Mouse (Mus musculus) ZHBTc4 (cell line): ENCODE results near the gene Cdk19.

Experiments used
- DNase-seq: peaks from one replicate; pipeline ENCODE4 v3.0.0-alpha.2; 2011; ENCODE audit warnings: low read depth, low spot score

Gene Cdk19

DNA sequence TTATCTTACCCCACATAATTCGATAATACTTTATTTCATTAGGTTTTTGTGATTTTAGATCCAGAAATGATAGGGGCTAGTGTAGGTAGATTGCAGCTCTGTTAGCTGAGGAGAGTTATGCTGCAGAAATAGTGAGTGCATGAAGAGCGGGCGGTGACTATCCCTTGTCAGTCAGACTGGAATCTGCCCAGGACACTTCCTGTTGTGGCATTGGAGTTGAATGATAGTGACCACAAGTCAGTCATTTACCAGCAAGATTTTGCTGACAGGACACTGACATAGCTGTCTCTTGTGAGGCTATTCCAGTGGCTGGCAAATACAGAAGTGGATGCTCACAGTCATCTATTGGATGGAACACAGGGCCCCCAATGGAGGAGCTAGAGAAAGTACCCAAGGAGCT lies 97.8 kb downstream of the Cdk19 start:
- DNase-seq = no peak

DNA sequence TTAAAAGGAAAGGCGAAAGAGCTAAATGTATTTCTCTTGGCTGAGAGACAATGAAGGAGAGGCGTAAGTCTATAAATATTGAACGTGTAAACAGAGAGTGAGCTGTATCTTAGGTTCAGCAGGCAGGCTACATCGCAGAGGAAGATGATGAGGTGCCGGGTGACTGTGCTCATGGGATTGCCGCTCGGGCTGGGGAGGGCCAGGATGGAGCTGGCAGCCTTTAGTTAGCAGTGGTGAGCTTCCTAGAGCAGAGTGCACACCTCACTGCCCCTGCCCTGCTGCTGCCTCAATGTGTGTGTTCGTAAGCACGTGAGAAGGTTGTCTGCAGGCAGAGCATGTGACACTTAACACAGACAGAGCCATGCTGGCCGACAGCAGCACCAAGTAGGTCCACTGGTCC lies 101.4 kb downstream of the Cdk19 start:
- DNase-seq = no peak

DNA sequence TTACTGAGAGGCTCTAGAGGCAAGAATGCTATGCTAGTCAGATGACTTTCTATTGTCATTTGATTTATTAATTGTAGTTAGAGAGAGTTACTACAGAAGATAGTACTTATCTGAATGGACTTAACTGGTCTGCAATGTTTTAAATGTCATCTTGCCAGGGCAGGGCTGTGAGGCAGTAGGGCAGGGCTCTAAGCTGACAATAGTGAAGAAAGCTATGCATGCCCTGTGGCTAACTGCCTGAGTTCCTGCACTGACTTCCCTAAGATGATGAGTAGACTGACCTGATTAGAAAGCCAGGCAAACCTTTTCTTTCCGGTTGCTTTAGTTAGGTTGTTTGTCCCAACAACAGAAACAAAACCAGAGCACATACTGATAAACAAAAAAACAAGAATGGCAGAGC lies 102.7 kb downstream of the Cdk19 start:
- peak; percentile 53 for DNase-seq

DNA sequence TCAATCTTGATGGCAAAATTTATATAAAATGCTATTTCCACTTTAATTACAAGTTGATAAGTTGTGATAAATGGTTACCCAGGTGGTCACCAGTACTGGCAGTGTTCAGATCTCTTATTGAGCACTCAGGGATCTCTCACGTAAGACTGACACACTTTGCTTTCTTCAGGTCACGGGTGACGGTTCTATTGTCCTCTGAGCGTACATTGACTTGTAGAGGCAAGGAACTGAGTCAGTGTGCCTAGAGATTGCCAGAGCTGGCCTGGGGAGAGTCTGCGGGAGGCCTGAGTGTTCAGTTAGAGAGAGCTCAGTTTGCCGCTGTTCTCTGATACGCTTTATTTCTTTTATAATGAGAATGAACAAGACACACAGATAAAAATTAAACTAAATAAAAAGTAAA lies 104.0 kb downstream of the Cdk19 start:
- no peak for DNase-seq

DNA sequence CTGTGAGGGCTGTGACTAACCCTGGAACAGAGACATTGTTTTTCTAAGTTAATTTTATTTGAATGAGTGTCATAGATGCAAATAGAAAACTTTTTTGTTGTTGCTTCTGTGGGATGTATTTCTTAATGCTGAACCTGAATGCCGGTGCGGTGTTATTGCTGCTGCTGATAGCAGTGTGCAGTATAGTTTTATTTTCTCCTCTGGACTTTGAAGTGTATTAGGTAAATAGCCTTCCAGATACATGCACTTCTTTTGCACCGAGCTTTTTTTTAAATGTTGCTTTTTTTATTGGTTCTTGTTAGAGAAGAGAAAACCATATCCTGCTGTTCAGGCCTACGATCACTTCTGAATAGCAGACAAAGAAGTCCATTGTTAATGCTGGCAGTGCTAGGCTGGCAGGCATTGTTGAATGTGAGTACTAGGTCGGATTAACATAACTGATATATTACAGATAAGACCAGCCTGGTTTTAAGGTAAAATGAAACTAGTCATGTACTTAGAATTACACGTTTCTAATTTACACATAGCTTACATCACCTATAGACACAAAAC lies 104.5 kb downstream of the Cdk19 start:
- no peak for DNase-seq

DNA sequence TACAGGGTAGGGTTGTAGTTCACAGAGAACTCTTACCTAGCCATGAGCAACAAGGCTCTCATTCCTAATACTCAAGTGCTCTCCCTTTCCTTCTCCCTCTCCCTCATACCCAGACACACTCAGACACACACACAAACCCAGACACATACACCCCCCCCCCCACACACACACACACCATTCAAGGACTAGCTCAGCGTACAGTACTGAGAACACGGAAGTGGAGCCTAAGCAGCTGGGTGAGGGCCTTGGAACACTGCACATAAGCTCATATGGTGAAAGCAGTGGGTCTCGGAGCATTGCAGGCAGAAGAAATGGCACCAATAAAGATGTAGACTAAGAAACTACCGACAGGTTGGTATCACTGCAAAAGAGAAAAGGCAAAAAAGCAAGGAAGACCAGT lies 105.2 kb downstream of the Cdk19 start:
- DNase-seq = no peak

DNA sequence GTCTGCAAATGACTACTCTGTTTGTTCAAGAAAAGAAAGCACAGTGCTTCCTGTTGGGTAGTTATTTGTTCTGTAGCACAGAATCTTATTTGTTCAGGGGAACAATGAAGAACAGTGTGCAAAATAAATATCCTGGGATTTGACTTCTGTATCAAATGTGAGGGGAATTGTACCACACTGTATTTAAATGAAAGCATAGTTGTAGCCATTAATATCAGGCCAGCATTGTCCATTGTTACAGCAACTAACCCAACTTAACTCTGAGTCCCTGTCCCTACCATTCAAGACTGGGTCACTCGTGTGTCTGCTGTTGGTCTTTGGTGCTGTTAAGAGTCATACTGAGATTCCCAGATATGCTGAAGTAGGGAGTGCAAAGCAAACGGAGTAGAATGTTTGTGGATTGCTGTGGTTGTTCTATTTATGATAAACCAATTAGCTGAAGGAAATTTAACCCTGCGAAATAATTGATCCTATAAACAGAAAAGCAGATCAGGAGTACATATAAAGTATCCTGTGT lies 106.8 kb downstream of the Cdk19 start:
- DNase-seq = no peak

DNA sequence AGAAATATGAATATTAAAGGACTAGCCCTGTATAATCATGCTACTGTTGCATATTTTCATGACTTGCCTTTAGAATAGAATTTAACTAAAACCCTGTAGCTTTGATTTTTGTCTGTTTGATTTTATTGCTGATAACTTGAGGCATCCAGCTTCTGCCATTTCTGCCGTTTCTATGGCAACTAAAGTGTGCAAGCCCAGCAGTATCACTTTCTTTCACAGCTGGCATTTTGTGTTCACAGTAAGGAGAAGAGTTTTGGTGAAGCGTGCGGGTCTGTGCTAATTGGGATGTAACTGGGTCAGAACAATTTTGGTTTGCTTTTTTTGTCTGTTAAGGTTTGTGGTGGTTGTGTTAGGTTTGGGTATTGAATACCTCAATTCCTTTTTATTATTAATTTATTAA lies 107.3 kb downstream of the Cdk19 start:
- DNase-seq = no peak

DNA sequence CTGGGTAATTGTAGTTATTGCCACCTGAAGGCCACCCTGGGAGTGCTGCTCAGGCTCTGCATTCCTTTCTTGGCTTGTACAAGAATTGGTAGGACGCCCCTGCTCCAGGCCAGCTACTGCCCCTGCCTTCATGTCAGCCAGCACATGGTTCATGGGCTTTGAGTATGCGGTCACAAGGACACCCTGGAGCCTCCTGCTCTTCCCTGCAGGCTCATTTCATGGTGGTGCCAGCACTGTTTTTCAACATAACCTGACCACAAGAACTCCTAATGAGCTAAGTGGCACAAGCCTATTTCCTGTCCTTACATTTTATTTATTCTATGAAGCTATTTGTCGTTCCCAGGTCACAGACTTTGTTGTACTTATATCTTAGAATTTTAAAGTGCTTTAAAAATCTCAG lies 107.9 kb downstream of the Cdk19 start:
- no peak for DNase-seq

DNA sequence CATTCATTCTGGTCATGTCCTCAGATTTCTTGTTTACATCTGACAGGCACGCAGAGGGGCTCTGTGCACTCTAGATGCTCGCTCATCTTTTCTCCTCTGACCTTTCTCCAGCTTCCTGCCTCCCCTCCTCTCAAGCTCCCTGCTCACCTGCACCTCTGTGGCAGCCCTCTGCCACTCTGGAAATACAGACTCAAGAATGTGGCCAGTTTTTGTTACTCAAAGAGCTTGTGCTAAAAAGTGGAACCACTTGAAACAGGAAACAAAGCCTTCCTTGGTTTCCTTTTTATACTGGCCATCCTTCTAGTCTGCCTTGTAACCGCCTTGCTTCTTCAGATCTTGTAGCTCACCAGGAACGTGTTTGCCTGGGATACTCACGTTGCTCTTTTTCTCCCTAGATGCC lies 108.6 kb downstream of the Cdk19 start:
- DNase-seq = no peak

DNA sequence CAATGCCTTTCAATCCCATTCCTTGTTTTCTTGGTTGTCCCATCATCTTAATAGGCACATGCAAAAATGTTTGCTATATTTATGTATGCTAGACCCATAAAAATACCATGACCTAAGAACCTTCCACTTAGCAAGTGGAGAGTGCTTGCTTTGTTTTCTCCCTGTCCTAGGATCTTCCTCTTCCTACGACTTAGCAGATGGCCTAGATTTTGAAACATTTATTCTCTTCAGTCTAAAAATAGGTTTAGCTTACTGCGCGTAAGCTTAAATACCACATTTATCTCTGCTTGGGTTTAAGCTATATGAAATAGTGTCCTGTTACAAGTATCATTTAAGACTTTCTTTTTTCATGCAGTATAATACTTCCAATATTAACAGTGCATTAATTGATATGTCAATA lies 109.1 kb downstream of the Cdk19 start:
- DNase-seq = no peak

DNA sequence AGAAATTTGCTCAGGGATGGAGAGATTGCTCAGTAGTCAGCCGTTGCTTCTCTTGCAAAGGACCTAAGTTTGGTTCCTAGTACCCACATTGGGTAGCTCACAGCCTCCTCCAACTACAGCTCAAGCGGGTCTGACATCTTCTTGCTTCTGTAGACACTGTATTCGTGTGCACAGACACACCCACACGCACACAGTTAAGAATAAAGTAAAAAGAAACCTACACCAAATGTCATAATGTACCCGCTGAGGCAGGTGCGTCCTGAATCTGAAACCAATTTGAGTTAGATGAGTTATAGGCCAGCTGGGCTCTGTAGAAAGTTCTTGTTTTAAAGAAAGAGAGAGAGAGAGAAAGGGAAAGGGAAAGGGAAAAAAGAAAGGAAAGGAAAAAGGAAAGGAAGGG lies 110.2 kb downstream of the Cdk19 start:
- DNase-seq = no peak

DNA sequence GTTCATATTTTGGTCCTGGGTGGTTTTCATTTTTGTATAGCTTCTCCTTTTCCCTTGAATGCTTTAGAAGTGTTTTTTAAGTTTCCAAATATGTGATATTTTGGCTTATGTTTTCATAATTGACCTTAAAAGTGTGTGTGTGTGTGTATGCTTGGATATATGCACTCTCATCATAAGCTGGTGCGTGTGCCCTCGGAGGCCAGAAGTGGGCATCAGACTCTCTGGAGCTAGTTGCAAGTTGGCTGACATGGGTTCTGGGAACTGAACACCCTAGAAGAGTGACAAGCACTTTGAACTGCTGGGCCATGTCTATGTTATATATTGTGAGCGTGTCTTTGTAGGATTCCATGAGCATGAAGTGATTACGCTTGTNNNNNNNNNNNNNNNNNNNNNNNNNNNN lies 110.8 kb downstream of the Cdk19 start:
- no peak for DNase-seq

DNA sequence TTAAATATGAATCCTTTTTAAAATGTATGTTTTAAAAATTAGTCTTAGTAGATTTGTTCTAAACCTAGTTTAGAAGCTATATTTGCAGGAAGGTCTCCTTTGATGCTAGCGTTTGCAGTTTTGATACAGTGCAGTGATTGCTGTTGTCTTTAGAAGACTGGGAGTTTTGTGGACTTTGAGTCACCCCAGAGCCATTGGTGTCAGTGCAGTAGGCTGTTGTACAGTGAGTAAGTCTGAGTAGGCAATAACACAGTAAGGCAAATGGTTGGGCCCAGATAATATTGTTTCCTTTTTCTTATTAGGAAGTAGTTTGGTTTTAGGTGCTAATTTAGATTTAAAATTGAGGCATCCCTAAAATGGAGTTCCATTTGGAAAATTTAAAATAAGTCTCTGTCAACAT lies 117.8 kb downstream of the Cdk19 start:
- no peak for DNase-seq

DNA sequence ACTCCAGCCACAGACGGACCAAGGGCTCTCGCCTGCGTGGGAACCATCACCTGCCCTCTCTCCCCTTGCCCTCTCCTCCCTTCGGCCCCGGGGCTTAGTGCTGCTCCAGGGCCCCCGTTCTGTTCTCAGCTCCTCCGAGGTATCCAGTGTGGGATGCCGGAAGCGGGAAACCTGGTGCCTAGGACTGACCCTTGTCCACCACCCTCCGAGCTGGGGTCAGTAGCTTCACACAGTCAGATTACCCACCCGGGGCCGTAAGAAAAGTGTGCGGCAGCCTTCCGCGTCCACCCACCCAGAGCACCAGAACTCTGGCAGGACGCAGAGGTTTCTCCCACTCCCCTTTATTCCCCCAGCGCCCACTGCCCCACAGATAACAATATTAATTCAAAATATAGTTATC lies 119.8 kb downstream of the Cdk19 start:
- DNase-seq = no peak

DNA sequence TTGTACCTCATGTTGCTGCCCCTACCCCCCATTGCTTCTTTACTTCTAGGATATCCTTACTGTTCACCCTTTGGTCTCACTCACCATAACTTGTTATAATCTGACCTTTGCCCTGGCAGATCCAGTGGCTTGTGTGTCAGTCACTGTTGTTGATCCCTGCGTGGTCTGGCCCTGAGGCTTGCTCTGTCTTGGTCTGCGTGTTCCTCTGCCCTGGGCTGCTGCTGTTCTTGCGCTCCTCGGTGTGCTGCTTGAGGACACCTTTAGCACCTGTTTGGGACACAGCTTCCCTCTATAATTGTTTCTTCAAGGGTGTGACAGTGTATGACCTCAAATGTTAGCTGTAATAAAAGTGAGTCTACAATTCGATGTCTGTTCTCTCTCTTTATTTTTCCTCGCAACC lies 122.0 kb downstream of the Cdk19 start:
- DNase-seq = no peak

DNA sequence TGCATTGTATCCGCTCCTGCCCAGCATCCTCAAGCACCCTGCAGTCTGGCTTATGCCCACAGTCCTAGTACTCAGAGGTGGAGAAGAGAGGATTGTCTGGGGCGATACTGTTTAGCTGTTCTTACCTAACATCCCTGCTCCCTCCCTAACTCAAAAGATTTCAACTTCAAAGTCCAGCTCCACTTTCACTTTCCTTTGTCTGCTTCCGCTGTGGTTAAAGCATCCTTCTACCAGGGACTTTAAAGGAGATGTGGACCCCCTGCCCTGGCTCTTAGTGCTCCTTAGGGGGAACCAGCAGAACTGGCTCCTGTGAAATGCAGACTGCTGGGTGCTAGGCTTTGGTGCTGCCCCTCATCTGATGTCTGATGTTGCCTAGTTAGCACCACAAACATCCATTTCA lies 122.9 kb downstream of the Cdk19 start:
- no peak for DNase-seq

DNA sequence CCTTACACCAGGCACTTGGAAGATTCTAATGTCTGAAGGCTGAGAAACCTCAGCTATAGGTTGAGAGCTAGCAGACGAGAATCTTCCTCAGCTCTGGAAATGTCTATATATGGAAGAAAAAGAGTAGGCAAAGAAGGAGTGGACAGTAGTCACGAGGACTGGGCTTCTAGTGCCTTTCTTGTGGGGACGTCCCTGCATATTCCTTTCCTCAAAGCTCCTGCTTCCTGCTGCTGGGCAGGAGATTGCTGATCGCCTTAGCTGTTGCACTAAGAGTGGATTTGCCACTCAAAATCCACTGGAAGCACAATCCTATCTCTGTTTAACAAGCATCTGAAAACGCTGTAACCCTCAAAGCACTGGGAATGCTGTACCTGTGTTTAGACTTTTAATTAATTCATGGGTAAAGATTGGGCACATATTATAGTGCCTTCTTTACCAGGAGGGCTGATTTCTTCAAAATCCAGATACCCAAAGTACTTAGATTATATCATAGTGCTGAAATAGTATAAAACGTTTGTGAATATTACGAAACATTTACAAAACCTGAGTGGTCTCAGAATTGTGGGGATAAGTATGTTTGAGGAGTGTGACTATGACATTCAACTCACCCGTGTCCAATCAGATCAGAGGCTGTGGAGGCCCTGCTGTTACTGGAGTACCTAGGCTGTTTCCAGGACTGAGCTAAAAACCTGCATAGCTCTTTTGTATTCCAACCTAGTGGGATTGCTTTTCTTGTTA lies 128.0 kb downstream of the Cdk19 start:
- DNase-seq = no peak

DNA sequence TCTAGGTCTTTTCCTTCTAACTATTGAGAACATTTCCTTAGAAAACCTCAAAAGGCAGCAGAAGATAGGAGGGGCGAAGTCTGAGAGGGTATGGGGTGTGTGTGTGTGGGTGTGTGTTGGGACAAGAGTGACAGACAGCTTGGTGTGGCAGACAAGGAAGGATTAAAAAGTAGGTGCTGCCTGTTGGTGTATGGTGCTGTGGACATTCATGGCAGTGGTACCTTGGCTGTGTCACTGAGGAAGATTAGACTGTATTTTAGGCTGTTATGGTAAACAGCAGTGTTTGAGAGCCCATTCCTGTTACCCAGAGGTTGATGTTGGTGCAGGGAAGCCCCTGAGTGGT lies 128.5 kb downstream of the Cdk19 start:
- no peak for DNase-seq

DNA sequence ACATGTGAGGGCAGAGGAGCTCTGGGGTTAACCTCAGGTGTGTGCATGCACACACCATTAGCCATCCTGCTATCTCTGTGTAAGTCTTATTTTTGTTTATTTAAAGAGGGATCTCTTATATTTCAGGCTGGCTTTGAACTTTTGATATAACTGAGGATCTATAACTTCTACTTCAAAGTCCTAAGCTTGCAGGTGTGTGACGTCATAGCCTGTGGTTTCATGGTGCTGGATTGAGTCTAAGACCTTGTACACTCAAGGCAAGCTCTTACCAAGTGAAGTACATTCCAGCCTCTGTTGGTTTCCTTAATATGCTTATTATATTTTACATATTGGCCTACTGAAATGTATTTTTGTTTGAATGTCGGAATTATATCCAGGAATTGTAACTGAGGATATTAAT lies 129.8 kb downstream of the Cdk19 start:
- DNase-seq = no peak

DNA sequence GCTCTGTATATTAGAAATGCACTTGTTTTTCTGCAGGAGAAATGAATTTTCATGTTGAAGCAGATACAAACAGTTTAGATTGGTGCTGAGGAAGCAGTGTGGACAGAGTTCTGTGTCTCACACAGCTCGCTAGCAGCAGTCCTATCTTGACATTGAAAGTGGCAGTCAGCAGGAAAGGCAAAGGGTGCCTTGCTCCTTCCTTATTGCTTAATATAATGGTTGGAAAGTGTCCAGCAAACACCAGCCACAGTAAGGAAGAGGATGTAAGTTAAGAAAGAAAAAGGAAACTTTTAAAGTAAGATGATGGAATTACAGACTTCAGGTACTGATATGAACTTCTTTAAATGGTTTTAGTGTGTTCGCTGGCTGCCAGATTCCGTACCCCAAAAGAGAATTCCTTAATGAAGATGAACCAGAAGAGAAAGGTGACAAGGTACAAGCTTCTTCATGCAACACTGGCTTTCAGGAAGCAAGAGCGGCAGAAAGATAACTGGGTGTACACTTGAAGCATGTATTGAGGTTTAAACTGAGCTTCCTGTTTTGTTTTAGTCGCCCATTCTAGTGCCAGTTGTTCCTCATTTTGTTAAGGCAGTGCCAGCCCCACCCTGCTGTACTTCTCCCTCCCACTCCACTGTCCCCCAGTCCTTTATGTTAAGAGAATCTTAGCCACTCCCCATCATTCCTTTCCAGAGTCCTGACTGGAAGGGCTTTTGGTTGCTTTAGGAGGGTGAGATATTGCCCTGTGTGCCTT lies 137.3 kb downstream of the Cdk19 start:
- no peak for DNase-seq

DNA sequence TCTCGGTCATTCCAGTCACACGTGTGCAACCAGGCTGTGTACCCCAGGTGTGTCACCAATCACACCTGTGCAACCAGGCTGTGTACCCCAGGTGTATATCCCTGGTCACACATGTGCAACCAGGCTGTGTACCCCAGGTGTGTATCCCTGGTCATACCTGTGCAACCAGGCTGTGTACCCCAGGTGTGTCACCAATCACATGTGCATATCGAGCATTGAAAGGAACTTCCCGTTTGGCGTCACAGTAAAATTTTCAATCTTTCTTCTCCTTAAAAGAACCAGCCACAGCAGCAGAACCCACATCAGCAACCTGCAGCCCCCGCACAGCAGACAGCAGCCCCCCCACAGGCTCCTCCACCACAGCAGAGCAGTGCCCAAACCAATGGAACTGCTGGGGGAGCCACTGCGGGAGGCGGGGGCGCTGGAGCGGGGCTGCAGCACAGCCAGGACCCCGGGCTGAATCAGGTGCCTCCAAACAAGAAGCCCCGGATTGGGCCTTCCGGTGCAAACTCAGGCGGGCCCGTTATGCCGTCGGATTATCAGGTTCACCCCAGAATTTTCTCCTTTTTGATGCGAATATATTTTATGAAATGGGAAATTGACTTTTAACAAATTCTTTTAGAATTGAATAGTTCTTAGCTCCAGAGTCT lies 138.2 kb downstream of the Cdk19 start:
- DNase-seq = no peak

DNA sequence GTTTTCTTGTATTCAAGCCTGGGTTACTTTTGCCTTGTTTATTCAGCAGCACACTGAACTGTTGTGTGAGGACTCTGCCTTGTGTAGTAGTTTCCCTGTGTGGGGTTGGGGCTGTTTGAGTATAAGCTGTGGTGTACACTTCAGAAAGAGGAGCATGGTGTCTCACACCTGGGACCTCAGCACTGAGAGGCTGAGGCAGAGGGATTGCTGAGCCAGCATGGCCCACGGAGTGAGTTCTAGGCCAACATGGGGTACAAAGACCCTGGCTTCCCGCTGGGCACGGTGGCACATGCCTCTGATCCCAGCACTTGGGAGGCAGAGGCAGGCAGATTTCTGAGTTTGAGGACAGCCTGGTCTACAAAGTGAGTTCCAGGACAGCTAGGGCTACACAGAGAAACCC lies 139.3 kb downstream of the Cdk19 start:
- no peak for DNase-seq
